Mouse (Mus musculus): Measurements from ENCODE around the gene Slc6a17.

DNA sequence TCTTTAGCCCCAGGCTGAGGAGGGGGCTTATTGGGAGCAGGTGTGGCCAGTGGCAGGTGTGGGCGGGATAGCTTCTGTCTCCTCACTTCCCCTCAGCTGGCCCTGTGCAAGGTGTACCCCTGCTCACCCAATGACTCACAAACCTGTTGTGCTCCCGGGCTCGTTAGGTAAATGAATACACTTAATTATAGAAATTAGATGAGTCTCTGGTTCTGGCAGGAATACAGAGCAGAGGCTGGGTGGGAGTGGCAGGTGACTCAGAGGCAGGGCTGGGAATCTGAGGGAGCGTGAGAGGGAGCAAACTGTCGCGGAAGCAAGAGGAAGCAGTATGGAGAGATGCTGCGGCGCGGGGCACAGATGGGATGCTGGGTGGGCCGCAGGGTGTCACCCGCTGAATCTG, 75.6 kb downstream of the Slc6a17 start:
- TF ChIP-seq CTCF (IDR thresholded peaks at IDR 0.05; ENCODE audit: low read depth) (no peak), EP300 (IDR thresholded peaks at IDR 0.05; ENCODE audit: low read depth) (no peak)

Measured in liver, postnatal 0 days (tissue).